Mouse (Mus musculus): ENCODE measurements at regions not wholly inside any gene's neighbourhood (a gene's known extent, or its start where the extent isn't known, plus 50 kb on each side); places are given as distances from the start of the nearest gene placed in this dataset.
"Not testable (repeated sequence)": the region's sequence is repeated elsewhere in the genome, so short reads cannot be mapped to it uniquely, and the experiment has no call there.

- not testable (repeated sequence) for DNase-seq (ENCODE audit: low spot score)
Observed at GRCm38 (mm10) chr6:18566934-18567333, 52.3 kb upstream of the Cttnbp2 start.

DNA sequence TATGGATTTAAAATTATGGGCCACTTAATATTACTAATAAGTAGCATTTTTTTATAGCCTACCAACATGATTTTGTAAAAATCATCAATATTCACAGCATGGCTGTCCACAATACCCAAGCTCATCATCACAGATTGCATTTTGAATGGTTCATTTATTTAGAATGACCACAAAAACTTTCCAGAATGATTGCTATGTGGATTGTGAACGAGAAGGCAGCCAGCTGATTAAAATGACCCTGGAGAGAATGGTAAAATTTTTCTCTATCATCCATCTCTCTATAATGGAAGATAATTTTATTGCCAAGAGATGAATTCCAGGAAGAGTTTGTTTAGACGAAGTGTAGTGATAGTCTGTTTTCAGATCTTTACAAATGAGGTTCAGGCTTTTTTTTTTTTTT is 54.6 kb upstream of the Cttnbp2 start:
- DNase-seq (ENCODE audit: low spot score) = no peak

DNA sequence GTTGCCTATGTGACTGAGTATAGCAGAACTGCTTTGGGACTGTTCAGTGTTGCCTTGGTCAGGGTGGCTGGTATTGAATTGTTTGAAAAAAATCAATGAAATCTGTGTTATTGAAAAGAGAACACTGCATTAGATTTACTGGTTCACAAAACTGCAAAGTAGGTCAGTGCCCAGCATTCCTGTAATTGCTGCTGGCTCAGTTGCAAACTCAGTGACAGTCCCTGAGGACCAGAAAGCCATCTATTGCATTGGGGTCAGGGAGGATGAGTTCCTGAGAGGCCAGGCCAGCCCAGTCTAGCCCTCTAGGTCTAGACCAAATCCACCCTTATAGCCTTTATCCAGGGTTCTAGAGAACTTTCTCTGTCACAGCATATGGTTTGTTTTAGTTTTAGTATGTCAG is 63.9 kb upstream of the Cttnbp2 start:
- DNase-seq (ENCODE audit: low spot score) = no peak

- no peak for DNase-seq (ENCODE audit: low spot score)
Observed at GRCm38 (mm10) chr6:18589436-18589835, 74.8 kb upstream of the Cttnbp2 start.

DNA sequence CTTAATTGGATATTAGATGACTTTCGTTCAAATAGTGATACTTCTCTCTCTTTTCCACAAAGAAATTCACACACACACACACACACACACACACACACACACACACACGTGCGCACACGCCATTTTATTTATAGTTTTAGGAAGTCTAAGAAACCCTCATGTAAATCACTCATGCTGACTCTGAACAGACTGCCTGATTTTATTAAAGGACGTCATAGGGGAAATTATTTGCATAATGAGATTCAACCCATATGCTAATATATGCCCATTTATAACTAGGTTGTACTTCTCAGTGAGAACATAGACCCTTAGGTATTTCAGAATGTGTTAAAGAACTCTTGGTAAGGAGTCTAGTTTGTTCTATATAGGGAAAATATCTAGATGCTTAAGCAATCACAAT is 82.0 kb upstream of the Cttnbp2 start:
- no peak for DNase-seq (ENCODE audit: low spot score)

- DNase-seq (ENCODE audit: low spot score) = no peak
Observed at GRCm38 (mm10) chr6:18599626-18600025, 85.0 kb upstream of the Cttnbp2 start.

GRCm38 (mm10) chr6:18601926-18602325 is 87.3 kb upstream of the Cttnbp2 start:
- no peak for DNase-seq (ENCODE audit: low spot score)

- no peak for DNase-seq (ENCODE audit: low spot score)
Observed at GRCm38 (mm10) chr6:18621372-18622262, 107.0 kb upstream of the Cttnbp2 start.

DNA sequence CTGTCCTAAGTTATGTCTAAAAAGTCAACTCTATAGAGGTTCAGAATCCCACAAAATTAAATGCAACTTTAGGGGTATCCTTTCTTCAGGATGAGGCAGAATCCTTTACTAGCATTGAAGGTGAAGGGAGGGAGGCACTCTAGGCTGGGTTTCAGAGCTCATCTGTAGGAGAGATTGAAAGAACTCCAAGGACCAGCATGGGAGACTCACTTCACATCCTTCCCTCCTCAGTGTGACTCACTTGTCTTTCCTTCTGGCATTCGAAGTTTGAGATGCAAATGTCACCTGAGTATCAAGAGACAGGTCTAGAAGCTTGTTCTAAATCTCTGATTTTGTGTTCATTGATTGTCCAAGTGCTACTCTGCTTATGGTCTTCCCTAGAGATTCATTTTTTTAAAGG is 113.9 kb upstream of the Cttnbp2 start:
- DNase-seq (ENCODE audit: low spot score) = no peak

- DNase-seq (ENCODE audit: low spot score) = no peak
Observed at GRCm38 (mm10) chr6:18633540-18634200, 119.0 kb upstream of the Cttnbp2 start.

GRCm38 (mm10) chr6:18639712-18640383 is 125.2 kb upstream of the Cttnbp2 start:
- no peak for DNase-seq (ENCODE audit: low spot score)

GRCm38 (mm10) chr6:18648898-18649591 is 134.4 kb upstream of the Cttnbp2 start:
- DNase-seq (ENCODE audit: low spot score) = no peak

DNA sequence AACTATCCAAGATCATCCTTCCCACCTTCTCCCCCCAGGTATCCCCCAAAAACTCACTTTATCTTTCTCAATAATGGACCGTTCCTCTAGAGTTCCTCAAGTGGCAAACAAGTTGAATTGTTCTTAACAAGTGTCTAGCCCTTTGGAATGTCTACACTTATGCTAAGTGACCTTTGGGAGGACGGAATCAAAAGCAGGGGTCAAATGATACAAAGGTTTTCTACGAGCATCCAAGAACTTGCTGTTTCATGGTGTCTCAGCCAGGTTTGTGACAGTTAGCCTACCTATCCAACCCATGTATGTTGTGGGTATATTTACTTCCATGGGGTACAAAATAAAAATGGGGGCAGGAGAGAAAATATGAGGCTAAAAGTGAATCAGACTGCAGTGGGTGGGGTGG is 136.7 kb upstream of the Cttnbp2 start:
- no peak for DNase-seq (ENCODE audit: low spot score)

DNA sequence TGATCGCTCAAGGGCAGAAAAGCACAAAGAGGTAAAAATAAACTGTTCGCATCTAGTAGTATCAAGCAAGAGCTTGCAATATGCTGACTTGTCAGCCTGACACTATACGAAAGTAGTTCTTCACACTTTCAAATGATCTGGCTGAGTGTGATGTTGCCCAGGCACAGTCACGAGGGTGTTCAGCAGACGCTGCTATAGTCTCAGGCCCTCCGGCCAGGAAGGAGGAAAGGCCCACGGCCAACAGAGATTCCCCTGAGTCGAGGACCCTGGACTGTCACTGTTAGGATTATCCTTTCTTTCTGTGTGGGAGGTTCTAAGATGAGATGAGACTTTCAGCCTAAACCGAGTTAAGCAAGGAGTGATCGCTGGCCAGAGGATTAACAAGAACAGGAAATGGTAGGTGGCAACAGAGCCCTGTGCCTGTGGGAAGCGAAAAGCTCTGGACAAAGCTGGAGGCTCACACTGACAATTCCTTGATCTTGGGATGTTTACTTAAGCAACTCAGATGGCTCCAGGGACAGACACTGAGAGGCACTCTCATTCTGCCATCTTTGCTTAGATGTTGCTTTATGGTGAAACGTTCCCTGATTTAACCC is 137.5 kb upstream of the Cttnbp2 start:
- DNase-seq (ENCODE audit: low spot score) = no peak

GRCm38 (mm10) chr6:18654275-18654674 is 139.6 kb upstream of the Cttnbp2 start:
- no peak for DNase-seq (ENCODE audit: low spot score)

GRCm38 (mm10) chr6:18656202-18656601 is 141.6 kb upstream of the Cttnbp2 start:
- no peak for DNase-seq (ENCODE audit: low spot score)

- no peak for DNase-seq (ENCODE audit: low spot score)
Observed at GRCm38 (mm10) chr6:18656772-18657401, 142.2 kb upstream of the Cttnbp2 start.

GRCm38 (mm10) chr6:18664687-18665086 is 150.0 kb upstream of the Cttnbp2 start:
- DNase-seq (ENCODE audit: low spot score) = no peak

- no peak for DNase-seq (ENCODE audit: low spot score)
Observed at GRCm38 (mm10) chr6:18665992-18666391, 151.3 kb upstream of the Cttnbp2 start.

GRCm38 (mm10) chr6:18666543-18666942 is 151.9 kb upstream of the Cttnbp2 start:
- no peak for DNase-seq (ENCODE audit: low spot score)

GRCm38 (mm10) chr6:18670677-18671076 is 156.0 kb upstream of the Cttnbp2 start:
- DNase-seq (ENCODE audit: low spot score) = no peak

Measured in testis, postnatal 10 days (tissue).